Mouse (Mus musculus) small intestine, adult 2 months (tissue): ENCODE data around the gene Hdgf.

Experiments
- CTCF ChIP-seq: fragments of 200-500 bp; IDR thresholded peaks from 2 replicates; pipeline ENCODE4 v1.5.1; 2012; ENCODE audit warnings: low read depth, mild to moderate bottlenecking, control low read depth, inconsistent platforms, low read length, moderate library complexity, mixed read lengths; ENCODE audit not compliant: insufficient replicate concordance, insufficient read length; ENCODE audit errors: extremely low read depth
- POLR2A ChIP-seq: fragments of 200-500 bp; IDR thresholded peaks from 2 replicates; pipeline ENCODE4 v1.6.1; 2012; ENCODE audit warnings: low read depth, mild to moderate bottlenecking, control low read depth, inconsistent platforms, low read length, moderate library complexity

DNA sequence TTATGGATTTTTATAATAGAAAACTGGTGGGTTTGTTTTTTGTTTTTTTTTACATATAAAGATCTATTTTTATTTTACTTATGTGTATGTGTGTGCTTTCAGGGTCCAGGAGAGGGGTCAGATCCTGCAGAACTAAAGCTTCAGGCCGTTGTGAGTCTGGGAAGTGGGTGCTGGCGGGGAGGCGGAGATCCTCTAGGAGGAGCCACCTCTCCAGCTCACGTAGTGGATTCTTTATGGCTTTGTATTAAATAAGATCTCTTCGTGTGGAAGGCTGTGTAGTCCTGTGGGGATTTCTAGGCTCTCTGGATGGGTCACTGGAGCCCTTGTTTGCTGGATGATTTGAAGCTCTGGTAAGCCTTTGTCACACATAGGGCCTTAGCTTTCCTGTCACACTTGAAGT, 34.5 kb downstream of the Hdgf start:
- TF ChIP-seq POLR2A (no peak), CTCF (no peak)
